Mouse (Mus musculus) stomach, embryonic 14.5 days (tissue): ENCODE results near the gene Caly. TPM values are rescaled to one million over a fixed set of nuclear protein-coding genes. Genes with fewer than 3 reads are reported as not detected.

ENCODE experiments used
- ATAC-seq: fragments of 200-750 bp; cut with Nextera tagmentation; 2 replicates; pipeline ENCODE4 v1.8.0; 2017; ENCODE audit warnings: low read depth, moderate TSS enrichment; ENCODE audit not compliant: insufficient number of reproducible peaks, insufficient read depth, low FRiP score
- H3K27ac ChIP-seq: fragments of 300-500 bp; sonication (generic); 2 replicates; pipeline ENCODE4 v1.5.1; 2014; ENCODE audit warnings: mild to moderate bottlenecking, low read length, moderate library complexity, mixed read lengths
- H3K27me3 ChIP-seq: fragments of 300-500 bp; sonication (generic); 2 replicates; pipeline ENCODE4 v1.6.1; 2014; ENCODE audit warnings: low read length, control low read depth, mixed read lengths; ENCODE audit not compliant: control insufficient read depth, insufficient read depth
- H3K36me3 ChIP-seq: fragments of 300-500 bp; sonication (generic); 2 replicates; pipeline ENCODE4 v1.6.1; 2014; ENCODE audit warnings: mild to moderate bottlenecking, control low read depth, low read length, moderate library complexity, mixed read lengths; ENCODE audit not compliant: control insufficient read depth, insufficient read depth
- H3K4me1 ChIP-seq: fragments of 300-500 bp; sonication (generic); 2 replicates; pipeline ENCODE4 v1.6.1; 2014; ENCODE audit warnings: low read length, control low read depth, mixed read lengths; ENCODE audit not compliant: control insufficient read depth, insufficient read depth
- H3K4me2 ChIP-seq: fragments of 300-500 bp; sonication (generic); replicated peaks from 2 replicates; pipeline ENCODE4 v1.6.1; 2014; ENCODE audit warnings: low read depth, low read length, control low read depth
- H3K4me3 ChIP-seq: fragments of 300-500 bp; sonication (generic); 2 replicates; pipeline ENCODE4 v1.5.1; 2014; ENCODE audit warnings: low read depth, low read length, control low read depth
- H3K9ac ChIP-seq: fragments of 300-500 bp; sonication (generic); replicated peaks from 2 replicates; pipeline ENCODE4 v1.6.1; 2014; ENCODE audit warnings: low read depth, mild to moderate bottlenecking, control low read depth, low read length, moderate library complexity, mixed read lengths
- H3K9me3 ChIP-seq: fragments of 300-500 bp; sonication (generic); 2 replicates; pipeline ENCODE4 v1.6.1; 2016; ENCODE audit warnings: low read depth, low read length, control low read depth; ENCODE audit not compliant: control insufficient read depth
- WGBS: fragments of 180-500 bp; shearing (Covaris S2); extraction: QIAGEN DNeasy Blood & Tissue Kit; methylation state at CpG from one replicate; pipeline ENCODE4 v1.1.7; 2014; 5-methylcytosine and 5-hydroxymethylcytosine counted together
- polyA plus RNA-seq: library from polyadenylated mRNA; unstranded; fragments of >200 nt; fragmentation: Nextera tagmentation; extraction: Ambion mirVana; gene quantifications from 2 replicates; pipeline ENCODE4 v1.2.1, GENCODE M21; 2014

Gene Caly
- polyA plus RNA-seq = 3.8 and 3.9 TPM in 2 replicates

DNA sequence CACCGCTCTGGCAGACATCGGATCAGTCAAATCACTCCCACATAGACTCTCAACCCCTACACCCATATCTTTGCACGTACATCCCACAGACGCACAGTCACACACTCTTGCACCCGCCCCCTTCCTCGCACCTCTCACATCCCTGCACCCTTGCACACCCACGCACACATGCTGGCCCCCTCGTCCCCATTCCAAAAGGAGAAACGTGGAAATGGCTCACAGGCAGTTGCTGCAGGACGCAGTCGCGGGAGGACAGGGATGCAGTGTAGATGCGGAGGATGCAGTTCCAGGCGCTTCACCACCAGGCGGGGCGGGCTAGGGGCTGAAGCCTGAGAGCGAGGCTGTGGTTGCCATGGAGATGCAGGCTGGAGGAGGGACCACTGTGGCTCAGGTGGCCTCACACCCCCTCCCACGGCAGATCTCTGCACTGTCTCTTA lies at the start of gene Caly:
Gene Caly, minus strand, starts transcription at position 307 of the 437 bp plus-strand sequence.
- no peak within 1 kb of the TSS for H3K4me3 ChIP-seq
- no peaks in the 10 kb centered on the region for H3K4me1 ChIP-seq
- H3K9ac ChIP-seq = no peak within 1 kb of the TSS
- H3K4me2 ChIP-seq = no peak within 1 kb of the TSS
- no peaks in the 10 kb centered on the region for H3K9me3 ChIP-seq
- WGBS = 7% methylated on average over 18 of the region's 18 CpGs
- H3K27ac ChIP-seq = no peak within 1 kb of the TSS
- H3K36me3 ChIP-seq = no peaks in the 10 kb centered on the region
- peak; percentile 66; the same call in 1 of the 2 replicates for ATAC-seq
- peaks cover 12% of the 10 kb centered on the region for H3K27me3 ChIP-seq

DNA sequence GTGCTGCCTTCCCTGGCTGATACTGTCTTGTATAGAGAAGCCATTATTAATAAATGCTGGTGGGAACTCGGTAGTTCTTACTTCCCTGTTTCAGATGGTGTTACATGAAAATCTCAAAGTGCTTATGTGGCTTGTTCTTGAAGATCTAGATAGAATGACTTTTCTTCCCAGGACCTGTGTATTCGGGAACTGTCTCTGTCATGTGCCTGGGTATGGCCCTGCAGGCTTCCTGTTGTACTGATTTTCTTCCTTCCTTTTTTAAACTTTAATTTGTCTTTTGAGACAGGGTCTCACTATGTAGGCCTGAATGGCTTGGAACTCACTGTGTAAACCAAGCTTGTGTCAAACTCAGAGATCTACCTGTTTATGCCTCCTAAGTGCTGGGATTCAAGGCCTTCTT lies 45.6 kb upstream of the Caly start:
- no peaks in the 10 kb centered on the region for H3K9me3 ChIP-seq
- no peak for ATAC-seq
- no peak overlapping the region for H3K4me2 ChIP-seq
- no peak overlapping the region for H3K27ac ChIP-seq
- 0 out of 2 replicates have a peak, but pooled peaks cover 7% of the 10 kb centered on the region for H3K4me1 ChIP-seq
- H3K27me3 ChIP-seq = no peaks in the 10 kb centered on the region
- 84% methylated on average over 2 of the region's 2 CpGs for WGBS
- no peak overlapping the region for H3K9ac ChIP-seq
- H3K36me3 ChIP-seq = peaks cover 16% of the 10 kb centered on the region; the same call in 1 of the 2 replicates
- H3K4me3 ChIP-seq = no peak overlapping the region

- Histone ChIP-seq H3K9me3 (no peaks in the 10 kb centered on the region), H3K27me3 (no peaks in the 10 kb centered on the region), H3K36me3 (peaks cover 16% of the 10 kb centered on the region; the same call in 1 of the 2 replicates), H3K4me2 (peak overlapping the region; percentile 17; the same call in 1 of the 2 replicates), H3K4me3 (no peak overlapping the region), H3K9ac (no peak overlapping the region), H3K4me1 (0 out of 2 replicates have a peak, but pooled peaks cover 7% of the 10 kb centered on the region), H3K27ac (no peak overlapping the region)
- WGBS = 71% methylated on average over 3 of the region's 3 CpGs
- no peak for ATAC-seq
Measured at GRCm38 (mm10) chr7:140126934-140127333, 44.6 kb upstream of the Caly start.

DNA sequence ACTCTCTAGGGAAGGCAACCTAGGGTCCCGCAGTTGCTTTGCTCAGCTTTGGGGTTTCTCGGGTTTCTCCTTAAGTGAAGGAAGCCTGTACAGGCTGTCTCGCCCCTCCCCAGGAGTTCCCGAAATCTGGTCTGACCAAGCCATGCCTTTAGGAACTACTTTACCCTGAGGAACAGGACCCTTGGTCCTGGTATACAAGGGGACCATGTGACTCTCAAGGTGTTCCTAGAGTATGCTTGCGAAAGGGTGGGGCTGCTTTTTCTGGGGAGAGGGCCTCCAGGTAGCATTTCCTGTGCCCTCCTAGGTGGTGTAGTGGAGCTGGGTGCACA lies 43.6 kb upstream of the Caly start:
- no peaks in the 10 kb centered on the region for H3K27me3 ChIP-seq
- H3K4me1 ChIP-seq = 0 out of 2 replicates have a peak, but pooled peaks cover 7% of the 10 kb centered on the region
- peak overlapping the region; percentile 53 for H3K4me2 ChIP-seq
- ATAC-seq = peak; percentile 24; the same call in 1 of the 2 replicates
- no peaks in the 10 kb centered on the region for H3K9me3 ChIP-seq
- no peak overlapping the region; the same call in 1 of the 2 replicates for H3K27ac ChIP-seq
- peak overlapping the region; percentile 64 for H3K9ac ChIP-seq
- H3K36me3 ChIP-seq = peaks cover 12% of the 10 kb centered on the region; the same call in 1 of the 2 replicates
- 3% methylated on average over 5 of the region's 5 CpGs for whole genome bisulfite sequencing
- H3K4me3 ChIP-seq = peak overlapping the region; percentile 75

- Histone ChIP-seq H3K4me1 (0 out of 2 replicates have a peak, but pooled peaks cover 7% of the 10 kb centered on the region), H3K27me3 (no peaks in the 10 kb centered on the region), H3K9ac (peak overlapping the region; percentile 64), H3K27ac (peak overlapping the region; percentile 52; the same call in 1 of the 2 replicates), H3K4me3 (peak overlapping the region; percentile 75), H3K9me3 (no peaks in the 10 kb centered on the region), H3K4me2 (peak overlapping the region; percentile 53), H3K36me3 (peaks cover 11% of the 10 kb centered on the region; the same call in 1 of the 2 replicates)
- peak; percentile 96 for ATAC-seq
- 1% methylated on average over 40 of the region's 40 CpGs for WGBS
Measured at GRCm38 (mm10) chr7:140125278-140126021, 43.1 kb upstream of the Caly start.

DNA sequence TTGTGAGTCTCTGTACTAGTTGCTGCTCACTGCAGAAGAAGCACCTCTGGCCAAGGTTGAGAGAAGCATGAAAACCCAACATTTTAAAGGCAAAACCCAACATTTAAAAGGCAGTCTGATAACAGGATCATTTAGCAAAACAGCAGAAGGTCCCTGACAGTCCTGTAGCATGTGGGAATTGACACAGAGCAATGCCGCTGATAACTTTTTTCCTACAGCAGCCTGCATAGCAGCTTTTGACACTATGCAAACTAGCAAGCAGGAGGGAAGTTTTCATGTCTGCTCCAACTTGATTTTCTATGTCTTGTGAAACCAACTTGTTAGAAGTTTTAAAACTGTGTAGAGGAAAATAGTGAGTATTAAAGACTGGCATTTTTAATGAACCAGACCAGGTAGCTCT lies 42.0 kb upstream of the Caly start:
- Histone ChIP-seq H3K27me3 (no peaks in the 10 kb centered on the region), H3K4me2 (no peak overlapping the region), H3K4me1 (0 out of 2 replicates have a peak, but pooled peaks cover 7% of the 10 kb centered on the region), H3K9ac (no peak overlapping the region), H3K27ac (no peak overlapping the region), H3K36me3 (0 out of 2 replicates have a peak, but pooled peaks cover 2% of the 10 kb centered on the region), H3K9me3 (no peaks in the 10 kb centered on the region), H3K4me3 (no peak overlapping the region)
- no peak for ATAC-seq
- WGBS = 91% methylated on average over 1 of the region's 1 CpGs

GRCm38 (mm10) chr7:140122765-140123164 lies 40.4 kb upstream of the Caly start:
- no peak for ATAC-seq
- Histone ChIP-seq H3K9me3 (no peaks in the 10 kb centered on the region), H3K4me3 (no peak overlapping the region), H3K9ac (no peak overlapping the region), H3K27ac (no peak overlapping the region), H3K27me3 (no peaks in the 10 kb centered on the region), H3K4me1 (0 out of 2 replicates have a peak, but pooled peaks cover 7% of the 10 kb centered on the region), H3K4me2 (no peak overlapping the region), H3K36me3 (no peaks in the 10 kb centered on the region)
- 32% methylated on average over 4 of the region's 4 CpGs for WGBS

DNA sequence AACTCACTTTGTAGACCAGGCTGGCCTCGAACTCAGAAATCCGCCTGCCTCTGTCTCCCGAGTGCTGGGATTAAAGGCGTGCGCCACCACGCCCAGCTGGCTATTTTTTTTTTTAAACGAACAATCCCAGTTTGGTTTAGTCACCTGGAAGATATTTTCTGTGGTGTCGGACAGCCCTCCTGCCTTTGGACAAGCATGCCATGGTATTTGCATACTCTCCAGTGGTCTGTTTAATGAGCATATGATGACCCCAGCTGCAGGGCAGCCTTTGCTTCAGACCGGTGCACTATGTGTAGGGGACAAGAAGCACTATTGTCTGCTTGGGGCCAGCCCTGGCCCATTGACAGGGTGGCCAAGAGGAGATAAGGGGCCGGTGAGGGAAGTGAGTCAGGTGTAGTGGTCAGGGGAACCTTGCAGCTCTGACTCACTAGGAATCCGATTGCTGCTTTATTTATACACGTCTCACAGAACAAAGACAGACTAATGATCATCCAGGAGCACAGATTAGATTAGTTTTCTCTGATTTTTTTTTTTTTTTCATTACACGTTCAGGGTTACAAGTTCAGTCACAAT lies 39.1 kb upstream of the Caly start:
- Histone ChIP-seq H3K27ac (no peak overlapping the region), H3K4me2 (no peak overlapping the region), H3K27me3 (no peaks in the 10 kb centered on the region), H3K9ac (no peak overlapping the region), H3K9me3 (no peaks in the 10 kb centered on the region), H3K4me1 (no peaks in the 10 kb centered on the region), H3K36me3 (no peaks in the 10 kb centered on the region), H3K4me3 (no peak overlapping the region)
- no peak for ATAC-seq
- WGBS = 67% methylated on average over 13 of the region's 13 CpGs
